Mouse (Mus musculus): ENCODE measurements around the gene Slc10a7.

GRCm38 (mm10) chr8:78709948-78710644 is 200.9 kb downstream of the Slc10a7 start:
- TF ChIP-seq CTCF (IDR thresholded peaks at IDR 0.05; ENCODE audit: control insufficient read depth, insufficient read depth, low read length) (no peak), POLR2A (IDR thresholded peaks at IDR 0.05; ENCODE audit: borderline replicate concordance, control insufficient read depth, low read depth, low read length) (no peak)
